Mouse (Mus musculus) thymus, adult 2 months (tissue): Measurements from ENCODE around the gene Pex26.

Experiments
- CTCF ChIP-seq: fragments of 200-500 bp; IDR thresholded peaks from 2 replicates; pipeline ENCODE4 v1.5.1; 2012; ENCODE audit warnings: mild to moderate bottlenecking, control low read depth, low read length, moderate library complexity, borderline replicate concordance; ENCODE audit not compliant: control insufficient read depth, poor library complexity, insufficient read depth; ENCODE audit errors: extremely low read depth
- POLR2A ChIP-seq: fragments of 200-500 bp; IDR thresholded peaks from 2 replicates; pipeline ENCODE4 v1.6.1; 2012; ENCODE audit warnings: mild to moderate bottlenecking, low read length, control low read depth, moderate library complexity; ENCODE audit not compliant: control insufficient read depth, poor library complexity, insufficient read depth; ENCODE audit errors: extremely low read depth

DNA sequence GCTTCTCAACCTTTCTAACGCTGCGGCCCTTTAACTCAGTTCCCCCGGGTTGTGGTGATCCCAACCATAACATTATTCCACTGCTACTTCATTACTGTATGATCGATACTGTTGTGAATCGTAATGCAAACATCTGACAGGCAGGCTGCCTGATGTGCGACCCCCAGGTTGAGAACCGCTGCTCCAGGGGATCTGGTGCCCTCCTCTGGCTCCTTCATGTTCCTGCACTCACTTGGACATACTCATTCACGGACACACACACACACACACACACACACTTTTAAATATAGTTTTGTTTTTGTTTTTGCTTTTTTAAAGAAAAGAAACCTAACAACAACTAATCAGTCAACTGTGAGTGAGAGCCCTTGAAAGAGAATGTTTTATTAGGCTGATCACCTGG lies 33.3 kb upstream of the Pex26 start:
- TF ChIP-seq CTCF (no peak), POLR2A (no peak)
